Mouse (Mus musculus) heart, embryonic 11.5 days (tissue): Measurements from ENCODE around the gene Gm5799. TPM values are rescaled to one million over a fixed set of nuclear protein-coding genes. Genes with fewer than 3 reads are reported as not detected.
"Not testable (repeated sequence)": the region's sequence is repeated elsewhere in the genome, so short reads cannot be mapped to it uniquely, and the experiment has no call there.

Experiments used
- ATAC-seq: fragments of 200-750 bp; cut with Nextera tagmentation; replicated peaks from 2 replicates; pipeline ENCODE4 v1.8.0; 2017; ENCODE audit warnings: moderate library complexity; ENCODE audit not compliant: insufficient number of reproducible peaks, low FRiP score, low TSS enrichment
- H3K27ac ChIP-seq: fragments of 300-500 bp; sonication (generic); 2 replicates; pipeline ENCODE4 v1.5.1; 2014; ENCODE audit warnings: mild to moderate bottlenecking, low read depth, low read length
- H3K27me3 ChIP-seq: fragments of 300-500 bp; sonication (generic); 2 replicates; pipeline ENCODE4 v1.6.1; 2014; ENCODE audit warnings: mild to moderate bottlenecking, low read length, mixed read lengths; ENCODE audit not compliant: control insufficient read depth, insufficient read depth
- H3K36me3 ChIP-seq: fragments of 300-500 bp; sonication (generic); 2 replicates; pipeline ENCODE4 v1.6.1; 2014; ENCODE audit warnings: mild to moderate bottlenecking, low read length, moderate library complexity, mixed read lengths; ENCODE audit not compliant: control insufficient read depth, insufficient read depth
- H3K4me1 ChIP-seq: fragments of 300-500 bp; sonication (generic); 2 replicates; pipeline ENCODE4 v1.6.1; 2014; ENCODE audit warnings: low read length; ENCODE audit not compliant: control insufficient read depth, insufficient read depth
- H3K4me2 ChIP-seq: fragments of 300-500 bp; sonication (generic); 2 replicates; pipeline ENCODE4 v1.6.1; 2014; ENCODE audit warnings: mild to moderate bottlenecking, moderate library complexity
- H3K4me3 ChIP-seq: fragments of 300-500 bp; sonication (generic); 2 replicates; pipeline ENCODE4 v1.5.1; 2014; ENCODE audit warnings: low read depth, low read length
- H3K9ac ChIP-seq: fragments of 300-500 bp; sonication (generic); 2 replicates; pipeline ENCODE4 v1.6.1; 2014; ENCODE audit warnings: mild to moderate bottlenecking, low read depth, low read length, moderate library complexity
- H3K9me3 ChIP-seq: fragments of 300-500 bp; sonication (generic); replicated peaks from 2 replicates; pipeline ENCODE4 v1.6.1; 2016; ENCODE audit warnings: low read length; ENCODE audit not compliant: control insufficient read depth
- WGBS: fragments of 180-500 bp; shearing (Covaris S2); extraction: QIAGEN DNeasy Blood & Tissue Kit; methylation state at CpG from one replicate; pipeline ENCODE4 v1.1.7; 2014; ENCODE audit not compliant: insufficient replicate concordance; 5-methylcytosine and 5-hydroxymethylcytosine counted together
- polyA plus RNA-seq: library from polyadenylated mRNA; unstranded; fragments of >200 nt; fragmentation: Nextera tagmentation; extraction: Ambion mirVana; gene quantifications from 2 replicates; pipeline ENCODE4 v1.2.1, GENCODE M21; 2014

The Gm5799 gene
- not detected in 2 replicates for polyA plus RNA-seq

- not testable (repeated sequence) for H3K4me1 ChIP-seq, H3K36me3 ChIP-seq, H3K27me3 ChIP-seq, H3K4me3 ChIP-seq, H3K4me2 ChIP-seq, H3K9me3 ChIP-seq, H3K27ac ChIP-seq, ATAC-seq, H3K9ac ChIP-seq
- WGBS: 88% methylated on average over 1 of the region's 2 CpGs
Observed at GRCm38 (mm10) chr14:43543276-43543675, at the start of gene Gm5799. Gene Gm5799, plus strand, starts transcription at chr14:43543576.

GRCm38 (mm10) chr14:43531052-43532010 lies 12.0 kb upstream of the Gm5799 start:
- 30% methylated on average over 10 of the region's 15 CpGs for WGBS
- H3K4me2 ChIP-seq, H3K4me1 ChIP-seq, ATAC-seq, H3K9ac ChIP-seq, H3K27me3 ChIP-seq, H3K36me3 ChIP-seq, H3K9me3 ChIP-seq, H3K4me3 ChIP-seq, H3K27ac ChIP-seq: not testable (repeated sequence)

- not testable (repeated sequence) for H3K9me3 ChIP-seq, H3K27me3 ChIP-seq, H3K4me3 ChIP-seq, H3K4me1 ChIP-seq, H3K4me2 ChIP-seq, H3K36me3 ChIP-seq, H3K9ac ChIP-seq, H3K27ac ChIP-seq, ATAC-seq
- WGBS: no CpG with 5 or more reads among the region's 6 CpGs
Observed at GRCm38 (mm10) chr14:43532011-43532383, 11.4 kb upstream of the Gm5799 start.

GRCm38 (mm10) chr14:43532387-43532786 lies 11.0 kb upstream of the Gm5799 start:
- not testable (repeated sequence) for H3K27ac ChIP-seq, H3K27me3 ChIP-seq, ATAC-seq, H3K4me1 ChIP-seq, H3K4me3 ChIP-seq, H3K36me3 ChIP-seq, H3K4me2 ChIP-seq, H3K9me3 ChIP-seq, H3K9ac ChIP-seq
- WGBS: 48% methylated on average over 4 of the region's 6 CpGs

GRCm38 (mm10) chr14:43538144-43538543 lies 5.2 kb upstream of the Gm5799 start:
- H3K4me1 ChIP-seq, ATAC-seq, H3K36me3 ChIP-seq, H3K4me3 ChIP-seq, H3K27ac ChIP-seq, H3K4me2 ChIP-seq, H3K9me3 ChIP-seq, H3K9ac ChIP-seq, H3K27me3 ChIP-seq: not testable (repeated sequence)
- 67% methylated on average over 2 of the region's 2 CpGs for WGBS

- H3K4me2 ChIP-seq, H3K4me1 ChIP-seq, H3K4me3 ChIP-seq, H3K9me3 ChIP-seq, H3K27ac ChIP-seq, ATAC-seq, H3K9ac ChIP-seq, H3K36me3 ChIP-seq, H3K27me3 ChIP-seq: not testable (repeated sequence)
Observed at GRCm38 (mm10) chr14:43546281-43546680, 2.9 kb downstream of the Gm5799 start.

GRCm38 (mm10) chr14:43552271-43552670 lies 8.9 kb downstream of the Gm5799 start:
- H3K9ac ChIP-seq, H3K4me3 ChIP-seq, H3K4me1 ChIP-seq, H3K4me2 ChIP-seq, ATAC-seq, H3K9me3 ChIP-seq, H3K27ac ChIP-seq, H3K36me3 ChIP-seq, H3K27me3 ChIP-seq: not testable (repeated sequence)
- 76% methylated on average over 2 of the region's 2 CpGs for WGBS

- 87% methylated on average over 2 of the region's 4 CpGs for WGBS
- ATAC-seq: not testable (repeated sequence)
Observed at GRCm38 (mm10) chr14:43577969-43578368, 34.6 kb downstream of the Gm5799 start.

GRCm38 (mm10) chr14:43579046-43579445 lies 35.7 kb downstream of the Gm5799 start, which contains the start of gene Gm17654:
Gene Gm17654, minus strand, starts transcription at chr14:43579146.
- WGBS: 63% methylated on average over 1 of the region's 2 CpGs
- H3K4me2 ChIP-seq, H3K9ac ChIP-seq, H3K9me3 ChIP-seq, H3K4me1 ChIP-seq, H3K27ac ChIP-seq, H3K36me3 ChIP-seq, ATAC-seq, H3K27me3 ChIP-seq, H3K4me3 ChIP-seq: not testable (repeated sequence)

More at GRCm38 (mm10) chr14:43577969-43578368, 34.6 kb downstream of the Gm5799 start:
- not testable (repeated sequence) for H3K27ac ChIP-seq, H3K9me3 ChIP-seq, H3K4me3 ChIP-seq, H3K36me3 ChIP-seq, H3K9ac ChIP-seq, H3K4me2 ChIP-seq, H3K27me3 ChIP-seq, H3K4me1 ChIP-seq
